Mouse (Mus musculus) kidney, adult 2 months (tissue): ENCODE results near the gene Ankrd6. TPM values are rescaled to one million over a fixed set of nuclear protein-coding genes. Genes with fewer than 3 reads are reported as not detected.
A peak's percentile ranks its signal among the peaks of the same experiment; 100 is the strongest.

Source experiments
- DNase-seq: peaks from one replicate; pipeline ENCODE4 v3.0.0; 2021
- H3K27ac ChIP-seq: fragments of 200-500 bp; 2 replicates; pipeline ENCODE4 v1.5.1; 2012; ENCODE audit warnings: low read depth, low read length, control low read depth, inconsistent platforms; ENCODE audit not compliant: insufficient read depth
- H3K27me3 ChIP-seq: fragments of 200-500 bp; replicated peaks from 2 replicates; pipeline ENCODE4 v1.6.1; 2012; ENCODE audit warnings: mild to moderate bottlenecking, moderate library complexity, low read length, inconsistent platforms; ENCODE audit not compliant: control insufficient read depth, insufficient read depth
- H3K36me3 ChIP-seq: fragments of 200-500 bp; 2 replicates; pipeline ENCODE4 v1.6.1; 2012; ENCODE audit warnings: mild to moderate bottlenecking, moderate library complexity, low read length, inconsistent platforms; ENCODE audit not compliant: control insufficient read depth, insufficient read depth
- H3K4me1 ChIP-seq: fragments of 200-500 bp; 2 replicates; pipeline ENCODE4 v1.6.1; 2011; ENCODE audit warnings: low read length; ENCODE audit not compliant: control insufficient read depth, insufficient read depth
- H3K4me3 ChIP-seq: fragments of 200-500 bp; 2 replicates; pipeline ENCODE4 v1.5.1; 2011; ENCODE audit warnings: mild to moderate bottlenecking, low read depth, low read length, control low read depth; ENCODE audit not compliant: insufficient read depth
- CTCF ChIP-seq: fragments of 200-500 bp; conservative IDR thresholded peaks from 2 replicates; pipeline ENCODE4 v1.5.1; 2011; ENCODE audit warnings: low read depth, mild to moderate bottlenecking, control low read depth, low read length, moderate library complexity, mixed read lengths; ENCODE audit not compliant: insufficient read depth, insufficient read length
- POLR2A ChIP-seq: fragments of 200-500 bp; IDR thresholded peaks from one replicate; pipeline ENCODE4 v1.6.1; 2011; ENCODE audit warnings: low read depth, low read length, control low read depth
- WGBS: fragments of 180-500 bp; shearing (Covaris S2); methylation state at CpG from one replicate; pipeline ENCODE4 v1.1.7; 2018; 5-methylcytosine and 5-hydroxymethylcytosine counted together
- polyA plus RNA-seq: library from polyadenylated mRNA; depleted of rRNA; stranded (reverse); fragments of >200 nt; gene quantifications from 2 replicates; pipeline ENCODE4 v1.2.3, GENCODE M21; 2012

Ankrd6 gene
- polyA plus RNA-seq, 1 experiment: 1.1 TPM

DNA sequence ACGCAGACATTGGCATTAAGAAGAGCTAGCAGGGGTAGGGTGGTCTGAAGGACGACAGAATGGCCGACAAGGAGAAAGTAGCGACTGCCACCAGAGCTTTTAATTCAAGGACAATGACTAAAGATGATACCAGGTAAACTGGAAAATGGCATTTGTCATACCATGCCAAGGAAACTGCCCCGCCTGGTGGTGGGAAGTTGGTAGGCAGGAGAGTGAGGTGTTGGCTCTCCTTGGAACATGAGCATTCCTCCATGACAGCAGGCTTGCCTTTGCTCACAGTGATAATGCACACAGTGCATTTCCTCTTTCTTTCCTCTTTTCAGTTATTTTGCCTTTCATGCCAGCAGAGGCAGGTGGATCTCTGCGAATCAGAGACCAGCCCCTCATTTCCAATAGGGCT is 83.2 kb downstream of the Ankrd6 start:
- TF ChIP-seq CTCF (0 out of 2 replicates have a peak, but pooled peaks have one; percentile 35), POLR2A (no peak)
- WGBS: 91% methylated on average over 6 of the region's 6 CpGs
- Histone ChIP-seq H3K27me3 (no peaks in the 10 kb centered on the region), H3K27ac (no peak overlapping the region), H3K4me3 (no peak overlapping the region), H3K4me1 (peaks cover 9% of the 10 kb centered on the region; the same call in 1 of the 2 replicates), H3K36me3 (no peaks in the 10 kb centered on the region)
- DNase-seq: no peak

DNA sequence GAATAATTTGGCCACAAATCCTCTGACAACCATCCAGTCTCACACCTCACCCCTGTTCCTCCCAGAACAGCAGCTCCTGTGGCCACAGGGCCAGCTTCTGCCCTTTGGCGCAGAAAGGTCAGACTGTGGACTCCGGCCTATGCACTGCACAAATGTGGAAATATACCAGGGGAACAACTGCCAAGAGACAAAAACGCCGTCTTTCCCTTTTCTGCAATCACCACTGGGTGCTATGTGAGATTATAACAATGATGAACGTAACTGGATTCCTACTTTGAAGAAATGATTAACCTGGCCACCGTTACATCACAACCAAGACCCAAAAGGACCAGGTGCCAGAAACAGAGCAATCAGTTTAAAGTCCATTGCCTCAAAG is 85.8 kb downstream of the Ankrd6 start:
- Histone ChIP-seq H3K4me1 (peaks cover 9% of the 10 kb centered on the region; the same call in 1 of the 2 replicates), H3K27me3 (no peaks in the 10 kb centered on the region), H3K27ac (no peak overlapping the region), H3K36me3 (no peaks in the 10 kb centered on the region), H3K4me3 (no peak overlapping the region)
- peak; percentile 88 for DNase-seq
- TF ChIP-seq POLR2A: no peak
- no peak for TF ChIP-seq CTCF
- 58% methylated on average over 6 of the region's 6 CpGs for WGBS

DNA sequence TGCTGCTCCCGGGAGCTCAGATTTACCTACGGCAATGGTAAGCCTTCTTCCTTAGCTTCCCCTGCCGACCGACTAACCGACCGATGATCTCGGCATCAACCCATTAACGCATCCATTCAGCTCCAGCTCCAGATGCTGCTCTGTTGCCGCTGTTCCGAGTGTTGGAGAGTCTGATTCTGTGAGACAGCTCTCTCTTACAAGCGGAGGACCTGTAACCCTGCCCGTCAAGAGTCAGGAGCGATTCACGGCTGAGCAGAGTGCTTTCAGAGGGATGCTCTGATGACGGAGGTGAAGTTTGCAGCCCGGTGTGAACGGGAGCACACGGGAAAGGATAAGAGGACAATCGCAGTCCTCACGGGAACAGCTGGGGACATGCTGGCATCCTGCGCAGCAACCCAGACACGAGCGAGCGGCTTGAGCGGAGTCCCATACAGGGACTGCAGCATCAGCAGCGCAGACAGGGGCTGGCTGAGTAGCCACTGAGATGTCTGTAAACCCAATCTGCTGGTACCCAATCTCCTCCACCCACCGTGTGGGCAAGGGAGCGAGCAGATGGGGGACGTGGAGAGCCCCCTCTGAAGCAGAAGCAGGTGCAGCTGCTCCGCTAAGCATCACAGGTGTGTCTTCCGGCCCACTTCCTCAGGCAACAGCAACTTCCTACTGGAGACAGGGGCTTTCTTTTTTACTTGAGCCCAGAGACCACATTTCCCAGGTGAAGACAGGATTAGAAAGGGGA is 86.3 kb downstream of the Ankrd6 start:
- Histone ChIP-seq H3K27me3 (no peaks in the 10 kb centered on the region), H3K36me3 (no peaks in the 10 kb centered on the region), H3K27ac (no peak overlapping the region), H3K4me3 (no peak overlapping the region), H3K4me1 (peaks cover 9% of the 10 kb centered on the region; the same call in 1 of the 2 replicates)
- WGBS: 32% methylated on average over 31 of the region's 31 CpGs
- no peak for DNase-seq
- TF ChIP-seq CTCF (no peak), POLR2A (no peak)

DNA sequence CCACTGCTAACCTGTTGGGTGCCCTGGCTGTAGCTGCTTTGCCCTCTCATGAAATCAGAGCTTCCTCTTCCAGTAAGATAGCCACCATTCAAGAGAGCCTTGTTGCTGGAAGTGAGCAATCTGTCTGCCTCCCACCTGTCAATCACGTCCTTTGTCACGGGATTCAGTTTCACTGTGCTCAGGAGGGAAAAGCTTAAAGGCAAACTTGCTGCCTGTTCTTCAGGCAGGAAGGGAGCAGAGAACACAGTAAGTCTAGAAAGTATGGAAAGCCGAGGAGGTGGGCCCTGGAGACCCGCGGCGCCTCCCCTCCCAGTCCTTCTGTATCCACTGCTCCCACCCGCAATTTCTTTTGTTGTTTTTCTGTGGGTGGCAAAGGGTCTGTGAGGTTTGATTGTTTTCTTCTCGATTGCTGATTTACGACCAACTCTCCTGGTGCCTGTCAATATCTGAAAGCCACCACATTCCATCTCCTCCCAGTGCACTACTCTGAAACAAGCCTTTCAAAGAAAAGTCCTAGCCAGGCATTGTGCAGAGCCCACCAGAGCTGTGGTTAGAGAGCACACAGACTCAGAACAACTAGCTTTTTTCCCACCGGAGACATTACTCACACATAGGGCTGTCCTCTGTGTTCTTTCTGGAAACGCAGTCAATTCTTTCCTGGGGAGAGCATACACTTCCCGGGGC is 87.1 kb downstream of the Ankrd6 start:
- WGBS: 29% methylated on average over 12 of the region's 12 CpGs
- H3K4me3 ChIP-seq: no peak overlapping the region
- no peak overlapping the region for H3K27ac ChIP-seq
- DNase-seq: no peak
- H3K4me1 ChIP-seq: peaks cover 9% of the 10 kb centered on the region; the same call in 1 of the 2 replicates
- H3K27me3 ChIP-seq: no peaks in the 10 kb centered on the region
- no peaks in the 10 kb centered on the region for H3K36me3 ChIP-seq
- TF ChIP-seq POLR2A (no peak), CTCF (no peak)

- H3K36me3 ChIP-seq: no peaks in the 10 kb centered on the region
- 41% methylated on average over 15 of the region's 15 CpGs for WGBS
- TF ChIP-seq POLR2A (no peak), CTCF (no peak)
- no peak overlapping the region for H3K4me3 ChIP-seq
- H3K27me3 ChIP-seq: no peaks in the 10 kb centered on the region
- peaks cover 9% of the 10 kb centered on the region; the same call in 1 of the 2 replicates for H3K4me1 ChIP-seq
- no peak overlapping the region for H3K27ac ChIP-seq
- DNase-seq: no peak
These were observed 87.7 kb downstream of the Ankrd6 start for GRCm38 (mm10) chr4:32862751-32863446.

GRCm38 (mm10) chr4:32862011-32862750 is 88.5 kb downstream of the Ankrd6 start:
- 81% methylated on average over 15 of the region's 15 CpGs for WGBS
- Histone ChIP-seq H3K27me3 (no peaks in the 10 kb centered on the region), H3K4me1 (peaks cover 9% of the 10 kb centered on the region; the same call in 1 of the 2 replicates), H3K36me3 (no peaks in the 10 kb centered on the region), H3K27ac (no peak overlapping the region), H3K4me3 (no peak overlapping the region)
- TF ChIP-seq CTCF (no peak), POLR2A (no peak)
- no peak for DNase-seq
